ENCODE assay signal across 8 mouse cellular contexts in genomic region chr1:133183141-133183925, GRCm38 (mm10). TPM values are rescaled to one million over a fixed set of nuclear protein-coding genes. Genes with fewer than 3 reads are reported as not detected.
DNase-seq lines count a peak whose midpoint lies in the region; ATAC-seq and TF ChIP-seq lines count a peak whose summit lies in the region.

No protein-coding gene starts in this region.

- ATAC-seq in embryonic facial prominence, embryonic 14.5 days (ENCODE audit: low read depth): no peak
- ATAC-seq in intestine, embryonic 14.5 days (replicated peaks; ENCODE audit: low FRiP score, low TSS enrichment, low read depth): no peak
- peak; percentile 35 for ATAC-seq in neural tube, embryonic 14.5 days (ENCODE audit: low read depth)

- H3K4me2 ChIP-seq in embryonic facial prominence, embryonic 14.5 days (ENCODE audit: low read depth, low read length): peak overlapping the region; percentile 86; the same call in 1 of the 2 replicates
- peak overlapping the region; percentile 68 for H3K4me2 ChIP-seq in intestine, embryonic 14.5 days (ENCODE audit: low read length)
- peak overlapping the region; percentile 81 for H3K4me2 ChIP-seq in neural tube, embryonic 14.5 days (ENCODE audit: low read depth, low read length)

- peak overlapping the region; percentile 34; the same call in 1 of the 2 replicates for H3K9ac ChIP-seq in embryonic facial prominence, embryonic 14.5 days (ENCODE audit: low read depth, low read length)
- no peak overlapping the region for H3K9ac ChIP-seq in intestine, embryonic 14.5 days (ENCODE audit: low read length)
- H3K9ac ChIP-seq in neural tube, embryonic 14.5 days (replicated peaks; ENCODE audit: low read depth, low read length): peak overlapping the region; percentile 85

- no peak for DNase-seq in layer of hippocampus, adult 2 months (ENCODE audit: low spot score in 2 of 2)
- DNase-seq in layer of hippocampus, postnatal 10 days (ENCODE audit: low spot score in 2 of 2): no peak
- no peak for DNase-seq in embryonic facial prominence, embryonic 14.5 days (ENCODE audit: low spot score)
- DNase-seq in intestine, embryonic 14.5 days (ENCODE audit: low spot score): no peak
- DNase-seq in frontal cortex, postnatal 36 days (ENCODE audit: low spot score in 2 of 2): no peak
- DNase-seq in layer of hippocampus, adult 9-10 months (ENCODE audit: low spot score): no peak
- DNase-seq in adrenal gland, postnatal 14 days: no peak

- H3K27me3 ChIP-seq in embryonic facial prominence, embryonic 14.5 days (replicated peaks; ENCODE audit: control insufficient read depth, insufficient read depth, low read length): peaks cover 24% of the 10 kb centered on the region
- H3K27me3 ChIP-seq in intestine, embryonic 14.5 days (replicated peaks; ENCODE audit: control insufficient read depth, insufficient read depth, low read length): peaks cover 11% of the 10 kb centered on the region; the same call in 1 of the 2 replicates
- no peaks in the 10 kb centered on the region for H3K27me3 ChIP-seq in neural tube, embryonic 14.5 days (ENCODE audit: control insufficient read depth, insufficient read depth, low read length)

- peak overlapping the region; percentile 92 for H3K27ac ChIP-seq in layer of hippocampus, adult 2 months
- H3K27ac ChIP-seq in embryonic facial prominence, embryonic 14.5 days (replicated peaks; ENCODE audit: low read depth, low read length): 0 out of 2 replicates have a peak overlapping the region, but pooled peaks have one; percentile 52
- H3K27ac ChIP-seq in intestine, embryonic 14.5 days (ENCODE audit: low read depth): peak overlapping the region; percentile 1; the same call in 1 of the 2 replicates
- H3K27ac ChIP-seq in neural tube, embryonic 14.5 days (ENCODE audit: low read depth, low read length): peak overlapping the region; percentile 94

- WGBS in embryonic facial prominence, embryonic 14.5 days: 30% methylated on average over 13 of the region's 16 CpGs
- WGBS in intestine, embryonic 14.5 days: 50% methylated on average over 16 of the region's 16 CpGs
- 8% methylated on average over 16 of the region's 16 CpGs for WGBS in neural tube, embryonic 14.5 days

- H3K4me3 ChIP-seq in layer of hippocampus, adult 2 months: peak overlapping the region; percentile 87
- H3K4me3 ChIP-seq in embryonic facial prominence, embryonic 14.5 days (ENCODE audit: low read depth, low read length): peak overlapping the region; percentile 42
- H3K4me3 ChIP-seq in intestine, embryonic 14.5 days (ENCODE audit: low read depth, low read length): no peak overlapping the region
- H3K4me3 ChIP-seq in neural tube, embryonic 14.5 days (ENCODE audit: low read depth, low read length): peak overlapping the region; percentile 51

- H3K4me1 ChIP-seq in embryonic facial prominence, embryonic 14.5 days (ENCODE audit: control insufficient read depth, insufficient read depth, low read length): peaks cover 20% of the 10 kb centered on the region
- H3K4me1 ChIP-seq in intestine, embryonic 14.5 days (replicated peaks; ENCODE audit: control insufficient read depth, insufficient read depth, low read length): peaks cover 15% of the 10 kb centered on the region
- H3K4me1 ChIP-seq in neural tube, embryonic 14.5 days (ENCODE audit: control insufficient read depth, insufficient read depth, low read length): peaks cover 18% of the 10 kb centered on the region

- TF ChIP-seq CTCF in layer of hippocampus, adult 2 months (conservative IDR thresholded peaks at IDR 0.05): no peak

- no peaks in the 10 kb centered on the region for H3K36me3 ChIP-seq in embryonic facial prominence, embryonic 14.5 days (ENCODE audit: control insufficient read depth, insufficient read depth, low read length)
- H3K36me3 ChIP-seq in intestine, embryonic 14.5 days (ENCODE audit: control insufficient read depth, insufficient read depth, low read length): no peaks in the 10 kb centered on the region
- H3K36me3 ChIP-seq in neural tube, embryonic 14.5 days (ENCODE audit: control insufficient read depth, insufficient read depth, low read length): no peaks in the 10 kb centered on the region

- H3K9me3 ChIP-seq in embryonic facial prominence, embryonic 14.5 days (ENCODE audit: control insufficient read depth, low read length): no peaks in the 10 kb centered on the region
- no peaks in the 10 kb centered on the region for H3K9me3 ChIP-seq in intestine, embryonic 14.5 days (ENCODE audit: control insufficient read depth, low read length)
- no peaks in the 10 kb centered on the region for H3K9me3 ChIP-seq in neural tube, embryonic 14.5 days (ENCODE audit: control insufficient read depth, low read length)

RNA-seq across cellular contexts. Expression of gene Plekha6, which starts 19.3 kb away (rescaled TPM):
- total RNA-seq in layer of hippocampus, adult 2 months (2021): 10 to 100 TPM; 47.6 to 55.0 TPM
- 10 to 100 TPM; 54.8 to 65.7 TPM for total RNA-seq in layer of hippocampus, postnatal 10 days (2021)
- 4.4 and 6.3 TPM in 2 replicates for polyA plus RNA-seq in embryonic facial prominence, embryonic 14.5 days (2014; fragmentation: Nextera tagmentation; extraction: Ambion mirVana)
- polyA plus RNA-seq in intestine, embryonic 14.5 days (2014; fragmentation: Nextera tagmentation; extraction: Ambion mirVana): 15.9 TPM in 2 replicates
- 25.5 and 27.9 TPM in 2 replicates for polyA plus RNA-seq in neural tube, embryonic 14.5 days (2014; fragmentation: Nextera tagmentation; extraction: Ambion mirVana)
- 15.4 and 21.6 TPM in 2 replicates for total RNA-seq in adrenal gland, postnatal 14 days (2021)

RNA-seq across cellular contexts. Expression of gene Ppp1r15b, which starts 52.4 kb away (rescaled TPM):
- total RNA-seq in layer of hippocampus, adult 2 months (2021): 10 to 100 TPM; 38.5 to 39.8 TPM
- total RNA-seq in layer of hippocampus, postnatal 10 days (2021): 10 to 100 TPM; 44.5 to 45.0 TPM
- polyA plus RNA-seq in embryonic facial prominence, embryonic 14.5 days (2014; fragmentation: Nextera tagmentation; extraction: Ambion mirVana): 42.0 and 42.1 TPM in 2 replicates
- polyA plus RNA-seq in intestine, embryonic 14.5 days (2014; fragmentation: Nextera tagmentation; extraction: Ambion mirVana): 50.6 and 54.4 TPM in 2 replicates
- polyA plus RNA-seq in neural tube, embryonic 14.5 days (2014; fragmentation: Nextera tagmentation; extraction: Ambion mirVana): 25.9 and 37.1 TPM in 2 replicates
- total RNA-seq in adrenal gland, postnatal 14 days (2021): 84.9 and 95.0 TPM in 2 replicates

Comparison
In these comparisons a context has a peak if more than half of its experiments do, and no peak if none do; other contexts are left out.
1. H3K27ac ChIP-seq: peak in every context shown above with its lines; median percentile 94 in neural tube, embryonic 14.5 days; 92 in layer of hippocampus, adult 2 months; 52 in embryonic facial prominence, embryonic 14.5 days; 1 in intestine, embryonic 14.5 days.